Mouse (Mus musculus): ENCODE measurements around the gene Dusp15.

Gene Dusp15

DNA sequence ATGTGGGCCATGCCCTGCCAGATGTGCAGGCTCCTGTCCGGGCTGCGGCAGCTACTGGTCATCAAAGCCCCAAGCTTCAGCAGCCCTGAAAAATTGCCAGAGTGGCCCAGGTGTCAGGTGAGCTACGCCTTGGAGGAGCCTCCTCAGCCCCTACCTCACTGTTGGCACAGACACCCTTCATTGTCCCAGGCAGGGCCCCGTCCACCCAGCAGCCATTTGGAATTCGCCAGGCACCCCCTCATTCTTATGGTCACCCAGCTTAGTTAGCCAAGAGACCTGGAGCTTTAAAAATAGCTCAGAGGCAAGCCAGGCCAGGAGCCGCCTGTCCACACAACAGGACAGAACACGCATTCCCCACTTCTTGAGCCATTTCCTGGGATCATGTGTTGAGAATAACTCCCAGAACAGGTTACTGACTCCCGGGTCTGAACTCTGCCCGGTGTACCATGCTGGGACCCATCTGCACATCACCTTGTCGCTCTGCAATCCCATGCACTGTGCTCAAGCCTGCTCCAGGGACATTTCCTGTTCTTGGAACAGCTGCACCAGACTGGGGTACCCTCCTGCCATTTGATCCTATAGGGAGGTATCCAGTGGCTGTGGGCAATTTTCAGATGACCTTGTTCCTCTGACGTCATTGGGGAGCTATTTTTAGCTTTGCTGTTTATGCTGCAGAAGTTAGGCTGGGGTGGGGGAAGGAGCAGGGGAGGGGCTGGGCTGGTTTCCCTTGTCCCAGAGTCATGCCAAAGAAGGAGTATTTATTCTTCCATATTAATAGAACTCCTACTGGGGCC, 46.3 kb downstream of the Dusp15 start:
- DNase-seq (ENCODE audit: low spot score), result no peak

DNA sequence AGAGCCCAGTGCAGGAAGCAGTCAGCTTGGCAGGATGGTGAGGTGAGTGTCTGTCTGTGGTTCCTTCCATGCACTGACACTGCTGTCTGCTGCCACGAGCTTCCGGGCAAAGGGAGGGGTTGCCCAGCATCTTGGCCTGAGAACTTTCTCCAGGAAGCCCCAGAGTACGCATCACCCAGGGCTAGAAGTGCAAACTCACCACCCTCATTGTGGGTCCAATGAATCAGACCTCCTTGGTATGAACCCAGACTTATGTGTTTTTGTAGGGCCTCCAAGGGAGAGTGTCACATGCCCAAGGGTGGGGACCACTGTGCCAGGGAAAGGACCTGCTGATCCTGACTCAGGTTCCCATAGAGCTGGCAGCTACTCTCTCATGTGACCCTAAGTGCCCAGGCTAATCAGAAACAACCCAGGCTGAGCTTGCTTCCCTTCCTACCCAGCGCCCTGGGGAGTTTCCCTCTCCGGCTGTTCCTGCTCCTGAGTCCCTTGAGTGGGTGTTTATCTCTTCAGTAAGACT, 47.3 kb downstream of the Dusp15 start:
- peak; percentile 49 for DNase-seq (ENCODE audit: low spot score)

DNA sequence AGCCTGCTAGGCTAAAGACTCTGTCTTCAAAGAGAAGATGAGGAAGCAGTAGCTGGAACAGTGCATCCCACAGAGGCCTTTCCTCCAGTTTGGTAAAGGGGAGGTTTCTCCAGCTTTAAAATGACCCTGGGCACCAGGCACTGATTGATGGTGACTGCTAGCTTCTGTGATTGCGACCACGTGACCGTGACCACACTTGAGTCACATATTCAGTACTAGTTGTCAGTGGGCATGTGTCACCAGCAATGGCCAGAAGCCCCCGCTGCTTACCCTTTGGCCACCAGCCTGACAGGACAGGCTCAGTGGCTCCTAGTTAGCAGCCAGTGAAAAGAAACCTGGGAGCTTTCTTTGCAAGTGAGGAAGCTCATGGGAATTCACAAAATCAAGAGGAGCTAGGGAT, 47.9 kb downstream of the Dusp15 start:
- no peak for DNase-seq (ENCODE audit: low spot score)

GRCm38 (mm10) chr2:152902658-152903057, 48.8 kb downstream of the Dusp15 start:
- DNase-seq (ENCODE audit: low spot score), result no peak

GRCm38 (mm10) chr2:152901296-152901695, 50.2 kb downstream of the Dusp15 start:
- no peak for DNase-seq (ENCODE audit: low spot score)

- no peak for DNase-seq (ENCODE audit: low spot score)
Observed at GRCm38 (mm10) chr2:152899011-152899410, 52.5 kb downstream of the Dusp15 start.

DNA sequence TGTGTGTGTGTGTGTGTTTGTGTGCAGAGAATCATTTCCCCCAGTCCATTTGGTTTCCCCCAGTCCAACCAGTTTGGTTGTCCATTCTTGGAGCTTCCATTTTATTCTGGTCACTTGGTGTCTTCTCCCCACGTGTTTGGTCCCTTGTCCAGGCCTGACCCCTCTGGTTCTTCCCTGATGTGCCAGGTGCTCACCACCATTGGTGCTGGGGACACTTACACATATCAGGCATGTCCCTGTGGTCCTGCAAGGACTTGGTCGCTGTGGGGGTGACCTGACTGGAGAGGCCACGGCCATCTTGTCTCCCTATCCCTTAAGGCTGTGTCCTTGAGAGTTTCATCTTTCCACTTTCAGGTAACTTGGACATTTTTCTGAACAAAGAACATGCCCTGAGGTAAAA, 54.6 kb downstream of the Dusp15 start:
- no peak for DNase-seq (ENCODE audit: low spot score)

GRCm38 (mm10) chr2:152895834-152896233, 55.7 kb downstream of the Dusp15 start:
- no peak for DNase-seq (ENCODE audit: low spot score)

Measured in MN1 (cell line).